Mouse (Mus musculus) spleen, adult 18-20 months (tissue): Measurements from ENCODE around the gene St6gal1.

ENCODE experiments used
- DNase-seq, 2 experiments: peaks; one replicate each; pipeline ENCODE4 v3.0.0; 2022; ENCODE audit warnings: mixed read lengths in 2 of 2

St6gal1 gene

GRCm38 (mm10) chr16:23253620-23254019, 29.1 kb downstream of the St6gal1 start:
- no peak for DNase-seq

- DNase-seq, result no peak
Measured at GRCm38 (mm10) chr16:23254062-23254461, 29.5 kb downstream of the St6gal1 start.

- no peak for DNase-seq
Measured at GRCm38 (mm10) chr16:23256638-23257037, 32.1 kb downstream of the St6gal1 start.

GRCm38 (mm10) chr16:23258429-23258822, 33.9 kb downstream of the St6gal1 start:
- DNase-seq, result no peak

- no peak for DNase-seq
Measured at GRCm38 (mm10) chr16:23258823-23259457, 34.4 kb downstream of the St6gal1 start.

GRCm38 (mm10) chr16:23259580-23259979, 35.0 kb downstream of the St6gal1 start:
- DNase-seq, result no peak

- DNase-seq, result no peak
Measured at GRCm38 (mm10) chr16:23262131-23262768, 37.7 kb downstream of the St6gal1 start.

- DNase-seq, result no peak
Measured at GRCm38 (mm10) chr16:23262846-23263245, 38.3 kb downstream of the St6gal1 start.

GRCm38 (mm10) chr16:23264999-23265398, 40.5 kb downstream of the St6gal1 start:
- no peak for DNase-seq

GRCm38 (mm10) chr16:23265481-23265880, 40.9 kb downstream of the St6gal1 start:
- no peak for DNase-seq

GRCm38 (mm10) chr16:23266293-23266692, 41.8 kb downstream of the St6gal1 start:
- no peak for DNase-seq

GRCm38 (mm10) chr16:23266896-23267295, 42.4 kb downstream of the St6gal1 start:
- DNase-seq, result no peak

- no peak for DNase-seq
Measured at GRCm38 (mm10) chr16:23268231-23268630, 43.7 kb downstream of the St6gal1 start.

- DNase-seq, result no peak
Measured at GRCm38 (mm10) chr16:23269056-23269983, 44.8 kb downstream of the St6gal1 start.

GRCm38 (mm10) chr16:23269984-23270912, 45.7 kb downstream of the St6gal1 start:
- no peak for DNase-seq

- no peak for DNase-seq
Measured at GRCm38 (mm10) chr16:23270913-23271253, 46.3 kb downstream of the St6gal1 start.

- no peak for DNase-seq
Measured at GRCm38 (mm10) chr16:23271746-23272520, 47.4 kb downstream of the St6gal1 start.

GRCm38 (mm10) chr16:23272521-23273230, 48.1 kb downstream of the St6gal1 start:
- DNase-seq, result no peak

- DNase-seq, result no peak
Measured at GRCm38 (mm10) chr16:23274005-23274404, 49.5 kb downstream of the St6gal1 start.

GRCm38 (mm10) chr16:23274606-23275310, 50.2 kb downstream of the St6gal1 start:
- no peak for DNase-seq
